Mouse (Mus musculus) lung, postnatal 10 days (tissue): Measurements from ENCODE around the gene Clip3.
A peak's percentile ranks its signal among the peaks of the same experiment; 100 is the strongest.

Experiments used
- DNase-seq: peaks from one replicate; pipeline ENCODE4 v3.0.0; 2021

Gene Clip3

GRCm38 (mm10) chr7:30328379-30328778, 36.9 kb downstream of the Clip3 start:
- no peak for DNase-seq

DNA sequence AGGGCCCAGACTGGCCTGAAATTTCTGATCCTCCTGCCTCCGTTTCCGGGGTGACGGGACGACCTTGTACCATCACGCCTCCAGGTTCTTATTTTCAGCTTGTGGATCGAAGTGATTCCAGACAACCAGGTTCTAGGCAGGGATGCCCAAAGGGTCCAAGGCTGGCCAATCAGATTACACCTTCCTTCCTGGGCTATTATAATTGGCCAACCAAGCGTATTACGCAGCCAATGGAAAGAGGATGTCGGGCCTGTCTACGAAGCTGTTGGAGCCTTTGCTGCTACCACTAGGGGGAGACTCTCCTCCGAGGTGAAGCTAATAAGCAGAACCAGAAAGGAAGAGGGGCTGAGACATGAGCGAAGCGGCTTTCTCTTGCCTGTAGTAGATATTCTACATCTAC, 40.4 kb downstream of the Clip3 start:
- peak; percentile 89 for DNase-seq

GRCm38 (mm10) chr7:30332622-30333259, 41.2 kb downstream of the Clip3 start:
- no peak for DNase-seq

- peak; percentile 79 for DNase-seq
Measured at GRCm38 (mm10) chr7:30333436-30333835, 41.9 kb downstream of the Clip3 start.

DNA sequence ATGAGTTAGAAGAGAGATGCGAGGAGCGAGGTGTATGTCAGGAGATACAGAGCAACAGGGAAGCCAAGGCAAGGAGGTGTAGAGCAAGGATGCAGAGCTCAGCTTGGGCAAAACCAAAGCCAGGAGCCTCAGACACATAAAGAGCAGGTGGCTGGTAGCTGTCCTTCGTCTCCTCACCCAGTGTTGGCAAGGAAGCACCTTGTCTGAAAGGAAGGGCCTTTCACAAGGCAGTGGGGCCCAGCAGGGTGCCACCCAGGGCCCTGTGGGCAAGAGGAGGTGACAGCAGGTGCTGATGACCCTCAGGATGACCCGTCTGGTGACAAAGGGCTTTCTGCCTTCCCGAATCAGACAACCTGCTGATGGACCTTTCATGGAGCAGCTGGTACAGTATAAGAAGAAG, 43.0 kb downstream of the Clip3 start:
- DNase-seq = no peak

DNA sequence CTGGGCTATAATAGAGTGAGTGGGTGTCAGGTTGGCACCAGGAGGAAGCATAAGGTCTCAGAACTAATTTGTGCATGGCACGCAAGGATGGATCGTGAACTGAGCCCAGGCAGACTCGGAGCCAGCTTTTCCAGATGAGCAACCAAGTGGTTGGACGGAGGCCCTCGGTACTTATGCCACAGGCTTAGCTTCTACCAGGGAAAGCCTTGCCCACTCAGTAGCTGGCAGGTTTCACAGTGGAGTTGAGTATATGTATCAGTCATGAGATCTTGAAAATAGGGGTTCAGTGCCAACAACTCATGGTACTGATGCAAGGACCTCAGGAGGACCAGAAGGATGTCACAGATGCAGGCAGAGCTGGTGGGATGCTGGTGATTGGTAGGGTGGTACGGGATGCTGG, 44.2 kb downstream of the Clip3 start:
- DNase-seq = no peak

DNA sequence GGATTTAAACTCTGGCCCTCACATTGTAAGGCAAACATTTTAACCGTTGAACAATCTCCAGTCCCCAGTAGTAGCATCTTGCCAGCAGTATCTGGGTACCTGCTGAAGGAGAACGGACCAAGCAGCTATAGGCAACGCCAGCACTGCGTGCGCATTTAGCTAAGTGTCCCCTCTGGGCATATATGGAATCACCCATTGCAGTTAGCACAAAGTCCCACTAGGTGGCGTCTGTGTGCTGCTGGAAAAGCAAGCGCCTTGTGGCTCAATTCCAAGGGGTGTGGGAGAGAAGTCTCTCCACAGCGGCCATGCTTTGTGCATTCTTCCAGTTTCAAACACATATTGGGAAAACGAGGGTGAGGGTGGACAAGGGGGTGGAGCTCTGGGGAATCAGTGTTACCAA, 44.9 kb downstream of the Clip3 start:
- DNase-seq = peak; percentile 94

DNA sequence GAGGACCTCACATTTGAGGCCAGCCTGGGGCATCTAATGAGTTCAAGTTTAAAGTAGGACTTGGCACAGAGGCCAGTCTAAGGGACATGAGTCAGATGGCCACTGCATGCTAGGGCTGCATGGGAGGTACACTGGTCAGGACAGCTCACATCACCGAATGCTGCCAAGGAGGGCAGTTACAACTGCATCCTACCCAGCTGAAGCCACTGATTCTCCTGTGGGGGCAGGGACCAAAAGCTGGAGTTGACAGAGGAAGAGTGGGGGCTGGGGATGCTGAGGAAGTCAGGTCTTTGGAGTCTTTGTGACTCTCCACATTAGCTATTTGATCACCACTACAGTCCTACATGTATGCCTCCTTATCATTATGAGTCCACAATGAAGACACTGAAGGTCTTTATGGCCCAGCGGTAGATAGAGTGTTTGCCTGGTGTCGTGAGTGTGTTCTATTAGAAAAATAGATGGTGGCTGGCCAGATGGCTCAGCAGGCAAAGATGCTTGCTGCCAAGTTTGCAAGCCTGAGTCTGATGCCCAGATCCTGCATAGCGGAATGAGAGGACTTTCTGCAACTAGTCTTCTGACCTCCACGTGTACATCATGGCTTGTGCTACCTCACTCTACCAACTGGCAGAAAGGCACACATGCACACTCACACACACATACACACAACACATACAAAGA, 48.0 kb downstream of the Clip3 start:
- no peak for DNase-seq

DNA sequence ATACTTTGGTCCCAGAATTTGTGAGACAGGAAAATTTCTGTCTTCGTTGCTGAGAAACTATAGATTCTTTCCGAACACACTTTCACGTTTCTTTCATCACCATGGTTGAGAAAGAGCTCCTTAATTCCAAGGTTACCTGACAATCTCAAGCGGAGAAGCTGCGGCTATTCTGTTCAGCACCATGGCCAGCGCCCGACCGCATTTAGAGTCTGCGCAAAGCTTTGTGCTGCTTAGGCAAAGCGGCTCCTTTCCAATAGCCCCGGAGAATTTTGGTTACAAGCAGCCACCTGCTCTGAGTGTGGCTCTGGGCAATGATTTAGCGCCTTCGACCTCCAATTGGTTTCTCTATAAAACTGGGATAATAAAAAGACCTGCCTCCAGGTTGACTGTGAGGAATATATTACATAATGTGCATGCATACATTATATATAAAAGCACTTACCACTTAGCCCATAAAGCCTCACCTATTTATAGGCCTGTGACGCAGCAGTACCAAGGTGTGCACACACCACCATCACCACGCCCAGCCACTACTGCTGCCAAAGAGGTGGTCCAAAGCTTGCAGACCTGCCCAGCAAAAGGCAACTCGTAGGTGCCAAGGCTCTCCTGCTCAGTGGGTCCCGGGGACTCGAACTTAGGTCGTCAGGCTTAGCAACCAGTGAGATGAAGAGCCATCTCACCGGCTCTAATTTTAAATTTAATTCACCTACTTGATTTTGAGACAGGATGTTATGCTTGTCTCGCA, 55.3 kb downstream of the Clip3 start:
- DNase-seq = peak; percentile 73

DNA sequence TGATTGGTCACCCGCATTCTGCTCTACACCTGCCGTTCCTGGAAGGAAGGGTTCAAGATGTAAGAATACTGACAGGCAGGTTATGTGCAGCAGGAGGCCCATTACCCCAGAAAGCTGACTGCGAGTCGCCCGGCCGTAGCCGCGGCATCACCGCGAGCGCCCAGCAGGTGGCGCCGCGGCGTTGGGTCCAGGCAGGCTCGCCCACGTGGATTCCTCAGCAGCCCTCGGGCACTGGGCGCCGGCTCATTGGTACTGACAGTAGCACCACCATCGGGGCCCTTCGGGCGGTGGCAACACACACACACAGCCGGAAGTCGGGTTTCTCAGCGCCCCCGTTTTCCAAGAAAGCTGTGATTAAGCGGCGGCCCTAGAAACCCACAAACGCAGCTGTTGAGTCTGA, 56.3 kb downstream of the Clip3 start:
- peak; percentile 55 for DNase-seq

GRCm38 (mm10) chr7:30353279-30353822, 61.8 kb downstream of the Clip3 start:
- DNase-seq = peak; percentile 81

DNA sequence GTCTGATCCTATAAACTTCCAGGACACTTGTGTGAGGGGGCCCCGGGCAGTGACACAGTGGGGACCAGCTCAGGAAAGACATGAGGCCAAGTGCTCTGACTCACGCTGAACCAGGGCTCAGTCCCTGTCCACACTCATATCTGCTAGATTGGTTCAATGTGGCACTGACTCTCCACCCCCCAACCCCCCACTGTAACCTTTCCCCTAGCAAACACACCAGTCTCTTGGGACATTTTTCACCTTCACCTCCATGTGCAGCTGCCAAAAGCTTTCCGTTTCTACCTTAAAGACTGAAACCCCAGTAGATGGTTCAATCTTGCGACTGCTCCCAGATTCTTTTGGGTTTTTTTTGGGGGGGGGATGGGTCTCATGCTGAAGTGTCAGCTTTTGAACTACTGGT, 62.5 kb downstream of the Clip3 start:
- no peak for DNase-seq
